Mouse (Mus musculus): ENCODE measurements at regions not wholly inside any gene's neighbourhood (a gene's known extent, or its start where the extent isn't known, plus 50 kb on each side); places are given as distances from the start of the nearest gene placed in this dataset.

- no peak for TF ChIP-seq CTCF (conservative IDR thresholded peaks at IDR 0.05; ENCODE audit: low read length)
- no peak for TF ChIP-seq POU5F1 (IDR thresholded peaks at IDR 0.05; ENCODE audit: borderline replicate concordance, low read length)
- no peak for TF ChIP-seq NANOG (IDR thresholded peaks at IDR 0.05; ENCODE audit: borderline replicate concordance, low read length)
Observed at GRCm38 (mm10) chr2:28365756-28366155, 80.8 kb upstream of the Ppp1r26 start.

Data from E14TG2a.4 (cell line).